ENCODE assay signal across 26 mouse cellular contexts in the genomic region with DNA sequence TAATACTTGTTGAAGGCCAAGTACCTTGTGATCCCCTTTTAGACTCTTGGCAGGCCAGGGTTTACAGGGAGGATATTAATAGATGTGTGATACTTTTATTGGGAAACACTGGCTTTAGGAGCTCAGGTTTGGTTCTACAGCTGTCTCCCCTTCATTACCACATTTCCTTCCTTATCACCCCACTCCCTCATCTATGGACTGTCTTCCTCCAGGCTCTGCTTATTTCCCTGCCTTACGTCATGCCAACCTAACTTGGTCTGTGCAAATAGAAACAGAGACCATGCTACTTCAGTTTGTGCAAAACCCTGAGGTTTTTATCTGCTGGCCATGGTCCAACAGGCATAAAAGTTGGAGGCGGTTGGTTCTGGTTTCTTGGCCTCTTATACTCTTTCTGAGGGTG.
DNase-seq lines count a peak whose midpoint lies in the region; ATAC-seq and TF ChIP-seq lines count a peak whose summit lies in the region.
"Had no signal": no experiment of that assay in that cellular context is flagged by ENCODE, and none has a peak within 500 bp of the region (broad histone marks: within the 10 kb centered on the region; RNA-seq: fewer than 3 reads in every experiment).

No protein-coding gene starts in this region.

- H3K9me3 ChIP-seq in heart, embryonic 13.5 days: no peaks in the 10 kb centered on the region
- H3K9me3 ChIP-seq in heart, embryonic 10.5 days: no peaks in the 10 kb centered on the region
- no peaks in the 10 kb centered on the region for H3K9me3 ChIP-seq in lung, embryonic 14.5 days (ENCODE audit: low read depth, low read length)
- H3K9me3 ChIP-seq in intestine, embryonic 14.5 days (ENCODE audit: control insufficient read depth, low read length): no peaks in the 10 kb centered on the region
- no peaks in the 10 kb centered on the region for H3K9me3 ChIP-seq in midbrain, embryonic 16.5 days (replicated peaks; ENCODE audit: control insufficient read depth, low read length, poor library complexity, severe bottlenecking)
- H3K9me3 ChIP-seq: embryonic facial prominence, embryonic 12.5 days; limb, embryonic 10.5 days; limb, embryonic 15.5 days; midbrain, embryonic 12.5 days; neural tube, embryonic 13.5 days had no signal

- peak overlapping the region; percentile 28; the same call in 1 of the 2 replicates for H3K27ac ChIP-seq in heart, embryonic 13.5 days (replicated peaks)
- H3K27ac ChIP-seq in heart, embryonic 10.5 days: no peak overlapping the region
- H3K27ac ChIP-seq in lung, embryonic 14.5 days (ENCODE audit: low read depth): no peak overlapping the region
- H3K27ac ChIP-seq in intestine, embryonic 14.5 days (ENCODE audit: low read depth): no peak overlapping the region
- no peak overlapping the region for H3K27ac ChIP-seq in midbrain, embryonic 16.5 days (ENCODE audit: low read length)
- H3K27ac ChIP-seq: embryonic facial prominence, embryonic 12.5 days; limb, embryonic 10.5 days; limb, embryonic 15.5 days; liver, embryonic 14.5 days; midbrain, embryonic 12.5 days; neural tube, embryonic 13.5 days had no signal

- no peak for ATAC-seq in heart, embryonic 13.5 days (ENCODE audit: extremely low read depth, insufficient number of reproducible peaks, low FRiP score, low TSS enrichment)
- no peak for ATAC-seq in lung, embryonic 14.5 days (ENCODE audit: insufficient read depth)
- 0 out of 2 replicates have a peak, but pooled peaks have one; percentile 43 for ATAC-seq in intestine, embryonic 14.5 days (replicated peaks; ENCODE audit: low FRiP score, low TSS enrichment, low read depth)
- peak; percentile 77 for ATAC-seq in megakaryocyte-erythroid progenitor cell, adult 5-6 weeks (replicated peaks; ENCODE audit: low FRiP score, low TSS enrichment, poor library complexity, severe bottlenecking)
- no peak for ATAC-seq in midbrain, embryonic 16.5 days
- ATAC-seq: hindbrain, embryonic 16.5 days had no signal

- no peaks in the 10 kb centered on the region for H3K36me3 ChIP-seq in heart, embryonic 13.5 days
- H3K36me3 ChIP-seq in heart, embryonic 10.5 days: no peaks in the 10 kb centered on the region
- no peaks in the 10 kb centered on the region for H3K36me3 ChIP-seq in lung, embryonic 14.5 days (ENCODE audit: insufficient read depth)
- no peaks in the 10 kb centered on the region for H3K36me3 ChIP-seq in intestine, embryonic 14.5 days (ENCODE audit: control insufficient read depth, insufficient read depth, low read length)
- H3K36me3 ChIP-seq in midbrain, embryonic 16.5 days (ENCODE audit: control insufficient read depth, insufficient read depth, low read length): no peaks in the 10 kb centered on the region
- H3K36me3 ChIP-seq: embryonic facial prominence, embryonic 12.5 days; limb, embryonic 10.5 days; limb, embryonic 15.5 days; midbrain, embryonic 12.5 days; neural tube, embryonic 13.5 days had no signal

- peaks cover 28% of the 10 kb centered on the region for H3K4me1 ChIP-seq in heart, embryonic 13.5 days
- H3K4me1 ChIP-seq in heart, embryonic 10.5 days: peaks cover 6% of the 10 kb centered on the region; the same call in 1 of the 2 replicates
- H3K4me1 ChIP-seq in lung, embryonic 14.5 days (ENCODE audit: insufficient read depth): peaks cover 3% of the 10 kb centered on the region
- no peaks in the 10 kb centered on the region for H3K4me1 ChIP-seq in intestine, embryonic 14.5 days (replicated peaks; ENCODE audit: control insufficient read depth, insufficient read depth, low read length)
- H3K4me1 ChIP-seq in midbrain, embryonic 16.5 days (ENCODE audit: control insufficient read depth, insufficient read depth, low read length): no peaks in the 10 kb centered on the region

- no peak overlapping the region for H3K9ac ChIP-seq in heart, embryonic 13.5 days
- no peak overlapping the region for H3K9ac ChIP-seq in lung, embryonic 14.5 days
- no peak overlapping the region for H3K9ac ChIP-seq in intestine, embryonic 14.5 days (ENCODE audit: low read length)
- no peak overlapping the region for H3K9ac ChIP-seq in midbrain, embryonic 16.5 days (ENCODE audit: low read depth, low read length)
- H3K9ac ChIP-seq: embryonic facial prominence, embryonic 12.5 days; limb, embryonic 15.5 days; liver, embryonic 14.5 days; midbrain, embryonic 12.5 days; neural tube, embryonic 13.5 days had no signal

- H3K4me2 ChIP-seq in heart, embryonic 13.5 days: no peak overlapping the region
- no peak overlapping the region for H3K4me2 ChIP-seq in lung, embryonic 14.5 days
- H3K4me2 ChIP-seq in intestine, embryonic 14.5 days (ENCODE audit: low read length): no peak overlapping the region
- no peak overlapping the region for H3K4me2 ChIP-seq in midbrain, embryonic 16.5 days (ENCODE audit: low read length)
- H3K4me2 ChIP-seq: embryonic facial prominence, embryonic 12.5 days; limb, embryonic 15.5 days; midbrain, embryonic 12.5 days; neural tube, embryonic 13.5 days had no signal

- no peak for DNase-seq in heart, embryonic 10.5 days (ENCODE audit: low spot score)
- peak; percentile 37 for DNase-seq in lung, embryonic 14.5 days
- no peak for DNase-seq in lung, postnatal 36 days
- no peak for DNase-seq in intestine, embryonic 14.5 days (ENCODE audit: low spot score)
- no peak for DNase-seq in adrenal gland, postnatal 14 days
- DNase-seq: adrenal gland, adult 8-10 months; B cell, adult 2 months; cerebellum, adult 8-10 months; cerebellum, postnatal 36 days; embryo, embryonic 11 days; gastrocnemius, postnatal 36 days; kidney, adult 18-20 months; kidney, postnatal 14 days; lung, adult 2 months; lung, postnatal 14 days; thymus, postnatal 4 days had no signal

- WGBS in heart, embryonic 13.5 days: 36% methylated on average over 2 of the region's 2 CpGs
- WGBS in heart, embryonic 10.5 days: 61% methylated on average over 2 of the region's 2 CpGs
- 50% methylated on average over 2 of the region's 2 CpGs for WGBS in lung, embryonic 14.5 days
- WGBS in intestine, embryonic 14.5 days: 70% methylated on average over 2 of the region's 2 CpGs
- WGBS in midbrain, embryonic 16.5 days: 89% methylated on average over 2 of the region's 2 CpGs

- no peak overlapping the region for H3K4me3 ChIP-seq in heart, embryonic 13.5 days
- no peak overlapping the region for H3K4me3 ChIP-seq in heart, embryonic 10.5 days
- H3K4me3 ChIP-seq in lung, embryonic 14.5 days (ENCODE audit: low read depth, low read length): no peak overlapping the region
- no peak overlapping the region for H3K4me3 ChIP-seq in intestine, embryonic 14.5 days (ENCODE audit: low read depth, low read length)
- no peak overlapping the region for H3K4me3 ChIP-seq in midbrain, embryonic 16.5 days (ENCODE audit: low read depth, low read length)
- H3K4me3 ChIP-seq: embryonic facial prominence, embryonic 12.5 days; limb, embryonic 10.5 days; limb, embryonic 15.5 days; midbrain, embryonic 12.5 days; neural tube, embryonic 13.5 days had no signal

- H3K27me3 ChIP-seq in heart, embryonic 13.5 days (replicated peaks): no peaks in the 10 kb centered on the region
- no peaks in the 10 kb centered on the region for H3K27me3 ChIP-seq in heart, embryonic 10.5 days (ENCODE audit: insufficient read depth, poor library complexity, severe bottlenecking)
- H3K27me3 ChIP-seq in lung, embryonic 14.5 days (ENCODE audit: insufficient read depth, low read length): no peaks in the 10 kb centered on the region
- no peaks in the 10 kb centered on the region for H3K27me3 ChIP-seq in intestine, embryonic 14.5 days (replicated peaks; ENCODE audit: control insufficient read depth, insufficient read depth, low read length)
- no peaks in the 10 kb centered on the region for H3K27me3 ChIP-seq in midbrain, embryonic 16.5 days (ENCODE audit: control insufficient read depth, insufficient read depth, low read depth, low read length)
- H3K27me3 ChIP-seq: embryonic facial prominence, embryonic 12.5 days; limb, embryonic 15.5 days; midbrain, embryonic 12.5 days; neural tube, embryonic 13.5 days had no signal

- TF ChIP-seq CTCF in lung, embryonic 14.5 days (IDR thresholded peaks at IDR 0.05; ENCODE audit: low read depth): no peak

Comparison
In these comparisons a context has a peak if more than half of its experiments do, and no peak if none do; other contexts are left out.
1. ATAC-seq: peak in intestine, embryonic 14.5 days (single experiment) and megakaryocyte-erythroid progenitor cell, adult 5-6 weeks (single experiment); none in heart, embryonic 13.5 days (single experiment), lung, embryonic 14.5 days (single experiment) and midbrain, embryonic 16.5 days (single experiment).